Mouse (Mus musculus) left cerebral cortex, postnatal 14 days (tissue): ENCODE results near the gene A26c2. TPM values are rescaled to one million over a fixed set of nuclear protein-coding genes. Genes with fewer than 3 reads are reported as not detected.

Source experiments
- DNase-seq, 2 experiments: peaks; one replicate each; pipeline ENCODE4 v3.0.0; 2021 to 2022; ENCODE audit warnings: low spot score in 2 of 2, mixed read lengths in 1 of 2
- intact Hi-C: fragments of 180-260 bp; cut with DNase I; formaldehyde crosslinking; loops from one replicate; pipeline ENCODE4 v1.15.1; 2025
- long read RNA-seq, 2 experiments: library from polyadenylated mRNA; stranded (forward); transcript quantifications; one replicate each; pipeline ENCODE4 v2.0.0; 2021
- total RNA-seq, 2 experiments: library from RNA; stranded (reverse); gene quantifications; 2 replicates each; pipeline ENCODE4 v1.2.3; 2021

Gene A26c2
- total RNA-seq: not detected
- long read RNA-seq, experiment 1: 0 reads
- long read RNA-seq, experiment 2: 0 reads

DNA sequence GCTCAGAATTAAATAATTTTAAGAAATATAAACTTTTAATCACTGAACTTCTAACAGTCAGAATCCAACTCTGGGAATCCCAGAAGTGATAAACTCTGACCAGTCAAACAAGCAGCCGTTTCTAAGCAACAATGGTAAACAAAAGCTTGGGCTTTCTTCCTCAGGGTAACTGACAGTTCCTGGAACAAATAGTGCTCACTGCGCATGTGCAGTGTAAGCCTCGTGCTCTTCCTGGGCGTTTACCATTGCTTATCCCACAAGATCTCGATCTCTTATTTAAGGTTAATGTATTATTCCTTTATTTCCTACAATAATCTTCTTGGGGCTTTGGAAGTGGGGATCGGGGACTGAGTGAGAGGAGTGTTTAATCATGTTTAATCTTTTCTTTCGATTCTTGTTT is at the start of gene A26c2:
Gene A26c2 (minus strand): TSS at position 101 of the 400 bp plus-strand sequence.
- intact Hi-C loops: no loop called here
- no peak for DNase-seq

DNA sequence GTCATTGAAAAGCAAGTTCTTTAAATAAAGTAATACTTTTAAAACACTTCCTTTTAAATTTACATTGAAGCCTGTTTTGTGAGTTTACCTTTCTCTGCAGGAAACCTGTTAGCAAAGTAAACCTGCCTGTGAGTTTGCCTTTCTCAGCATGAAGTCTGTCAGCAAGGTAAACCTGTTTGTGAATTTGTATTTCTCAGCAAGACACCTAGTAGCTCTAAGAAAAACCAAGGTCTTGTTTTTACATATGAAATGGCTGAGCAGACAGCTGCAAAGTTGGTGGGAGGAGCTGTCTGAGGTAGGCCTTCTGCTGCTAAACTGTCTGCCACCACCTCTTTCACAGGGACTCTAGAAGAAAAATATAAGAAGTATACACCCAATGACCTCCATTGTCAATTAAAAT is 28.0 kb upstream of the A26c2 start:
- no peak for DNase-seq
- intact Hi-C loops: no loop called here
